Mouse (Mus musculus) lung, adult 18-20 months (tissue): ENCODE data around the gene Serpini2.
"Not testable (repeated sequence)": the region's sequence is repeated elsewhere in the genome, so short reads cannot be mapped to it uniquely, and the experiment has no call there.

Experiments
- DNase-seq, 2 experiments: peaks; one replicate each; pipeline ENCODE4 v3.0.0; 2022; ENCODE audit warnings: mixed read lengths in 2 of 2

The Serpini2 gene

GRCm38 (mm10) chr3:75269978-75270377 is at the start of gene Serpini2:
Serpini2 (minus strand) TSS chr3:75270078.
- DNase-seq, result no peak

DNA sequence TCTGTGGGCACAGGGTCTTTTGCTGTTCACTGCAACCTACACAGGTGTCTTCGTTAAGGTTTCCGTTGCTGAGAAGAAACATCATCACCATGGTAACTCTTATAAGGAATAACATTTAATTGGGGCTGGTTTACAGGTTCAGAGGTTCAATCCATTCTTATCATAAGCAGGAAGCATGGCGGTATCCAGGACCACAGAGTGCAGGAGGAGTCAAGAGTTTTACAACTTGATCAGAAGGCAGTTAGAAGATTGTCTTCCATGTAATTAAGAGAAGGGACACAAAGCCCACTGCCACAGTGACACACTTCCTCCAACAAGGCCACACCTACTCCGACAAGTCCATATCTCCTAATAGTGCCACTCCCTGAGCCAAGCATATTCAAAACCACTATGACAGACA is 39.0 kb upstream of the Serpini2 start:
- no peak for DNase-seq

DNA sequence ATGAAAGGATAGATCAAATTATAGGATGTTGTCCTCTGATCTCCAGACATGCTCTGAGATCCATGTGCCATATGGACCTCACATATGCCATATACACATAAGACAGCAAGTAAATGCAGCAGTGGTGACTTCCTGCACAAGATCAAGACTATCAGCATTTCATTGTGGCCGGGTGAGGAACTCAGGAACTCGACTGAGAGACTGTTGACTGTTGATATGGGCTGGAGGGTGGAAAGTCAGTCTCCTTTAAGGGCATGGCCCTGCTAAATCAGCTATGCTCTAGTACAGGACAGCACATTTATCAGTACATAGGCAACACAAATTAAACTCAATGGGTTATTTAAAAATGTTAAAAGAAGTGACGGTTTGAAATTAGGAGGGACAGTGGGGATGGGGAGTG is 38.4 kb upstream of the Serpini2 start:
- DNase-seq, result no peak

DNA sequence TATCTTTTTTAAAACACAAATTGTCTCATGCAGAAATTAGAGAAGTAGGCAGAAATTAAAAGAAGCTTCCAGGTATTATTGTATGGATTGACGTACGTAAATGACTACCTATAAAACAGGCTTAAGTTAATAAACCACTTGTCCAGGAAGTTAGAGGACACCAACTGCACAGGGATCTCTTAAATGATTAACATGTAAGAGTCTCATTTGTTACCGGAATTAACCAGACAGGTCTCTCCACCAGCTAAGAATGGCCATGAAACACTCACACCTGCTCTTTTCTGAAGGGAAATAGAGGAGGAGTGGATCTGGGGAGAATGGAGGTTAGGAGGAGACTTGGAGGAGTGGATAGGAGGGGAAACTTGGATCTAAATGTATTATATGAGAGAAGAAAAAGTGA is 35.7 kb upstream of the Serpini2 start:
- DNase-seq, result no peak

- no peak for DNase-seq
Observed at GRCm38 (mm10) chr3:75304621-75305020, 34.7 kb upstream of the Serpini2 start.

GRCm38 (mm10) chr3:75301072-75301471 is 31.2 kb upstream of the Serpini2 start:
- no peak for DNase-seq

DNA sequence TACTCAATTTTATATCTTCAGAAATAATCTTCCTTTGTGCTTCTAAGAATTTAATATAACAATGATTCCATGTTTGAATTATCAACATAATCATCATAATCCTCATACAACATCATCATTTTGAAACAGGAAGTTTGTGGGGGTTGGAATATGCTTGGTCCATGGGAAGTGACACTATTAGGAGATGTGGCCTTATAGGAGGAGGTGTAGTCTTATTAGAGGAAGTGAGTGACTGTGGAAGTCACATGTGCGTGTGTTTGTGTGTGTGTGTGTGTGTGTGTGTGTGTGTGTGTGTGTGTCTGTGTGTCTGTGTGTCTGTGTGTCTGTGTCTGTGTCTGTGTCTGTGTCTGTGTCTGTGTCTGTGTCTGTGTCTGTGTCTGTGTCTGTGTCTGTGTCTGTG is 29.6 kb upstream of the Serpini2 start:
- not testable (repeated sequence) for DNase-seq

- no peak for DNase-seq
Observed at GRCm38 (mm10) chr3:75297758-75298111, 27.9 kb upstream of the Serpini2 start.

DNA sequence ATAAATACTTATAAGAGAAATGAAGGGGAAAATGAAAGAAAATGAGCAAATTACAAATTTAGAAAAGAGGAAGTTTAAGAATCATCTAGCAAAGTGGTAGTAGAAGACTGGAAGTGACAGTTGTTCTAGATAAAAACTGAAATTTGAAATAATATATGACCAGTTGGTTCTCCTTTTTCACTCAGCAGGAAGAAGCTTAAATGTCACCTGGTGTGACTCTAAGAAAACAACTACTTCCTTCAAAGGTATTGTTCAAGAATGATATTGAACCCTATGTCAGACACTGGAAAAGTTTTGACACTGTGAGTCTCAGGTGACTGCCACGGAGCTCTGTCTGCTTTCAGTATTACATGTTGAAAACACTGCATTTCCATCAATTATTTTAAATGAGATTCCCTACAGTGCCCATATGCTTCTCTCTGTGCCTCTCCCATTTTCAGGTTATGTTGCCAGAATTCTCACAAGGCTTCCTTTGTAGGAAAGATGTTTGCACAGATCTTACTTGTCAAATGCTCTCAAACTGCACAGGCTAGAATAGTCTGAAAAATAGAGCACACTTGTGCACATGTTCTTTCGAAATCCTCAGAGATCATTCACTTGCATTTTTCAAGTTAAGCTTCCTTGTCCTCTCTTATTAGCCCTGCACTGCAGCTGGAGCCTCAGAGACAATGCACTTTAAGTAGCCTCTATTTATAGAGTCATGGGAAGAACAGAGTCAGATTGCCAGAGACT is 27.3 kb upstream of the Serpini2 start:
- no peak for DNase-seq

- DNase-seq, result no peak
Observed at GRCm38 (mm10) chr3:75293243-75293642, 23.4 kb upstream of the Serpini2 start.

DNA sequence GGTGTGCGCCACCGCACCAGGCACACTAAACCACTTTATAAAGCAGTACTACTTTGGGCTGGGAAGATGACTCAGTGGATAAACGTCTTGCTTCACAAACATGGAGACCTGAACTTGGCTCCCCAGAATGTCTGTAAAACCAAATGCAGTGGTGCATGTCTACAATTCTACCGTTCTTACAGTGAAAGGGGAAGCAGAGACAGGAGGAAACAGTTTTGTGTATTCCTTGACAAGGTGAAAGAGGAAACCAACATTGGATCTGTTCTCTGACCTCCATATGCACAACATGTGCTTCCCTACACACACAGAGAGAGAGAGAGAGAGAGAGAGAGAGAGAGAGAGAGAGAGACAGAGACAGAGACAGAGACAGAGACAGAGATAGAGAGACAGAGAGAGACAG is 7.6 kb upstream of the Serpini2 start:
- no peak for DNase-seq

DNA sequence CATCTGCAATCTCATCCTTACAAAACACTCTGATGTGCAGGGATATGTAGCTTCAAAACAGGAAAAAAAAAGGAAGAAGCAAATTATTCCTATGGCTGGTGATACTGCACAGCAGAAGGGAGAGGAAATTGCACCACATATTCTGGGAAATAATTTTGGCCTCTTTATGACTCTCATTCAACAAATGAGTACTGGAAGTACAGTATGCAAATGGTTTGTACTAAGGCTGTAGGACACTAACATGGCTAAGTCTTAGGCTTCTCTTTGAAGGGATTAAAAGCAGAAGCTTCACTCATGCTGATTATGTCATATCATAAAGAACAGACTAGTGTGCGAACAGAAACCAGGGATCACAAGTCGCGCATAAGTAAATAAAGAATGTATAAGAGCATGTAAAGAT is 6.6 kb upstream of the Serpini2 start:
- no peak for DNase-seq

- no peak for DNase-seq
Observed at GRCm38 (mm10) chr3:75275127-75275526, 5.2 kb upstream of the Serpini2 start.

- no peak for DNase-seq
Observed at GRCm38 (mm10) chr3:75259356-75259755, 10.5 kb downstream of the Serpini2 start.

GRCm38 (mm10) chr3:75219694-75220093 is 50.2 kb downstream of the Serpini2 start:
- no peak for DNase-seq

- peak in 1 of 2 experiments; percentile 9 for DNase-seq
Observed at GRCm38 (mm10) chr3:75219211-75219610, 50.7 kb downstream of the Serpini2 start.

GRCm38 (mm10) chr3:75202808-75203503 is 66.9 kb downstream of the Serpini2 start:
- DNase-seq, result peak; percentile 15 to 16
